Mouse (Mus musculus): ENCODE measurements around the gene Becn1. TPM values are rescaled to one million over a fixed set of nuclear protein-coding genes. Genes with fewer than 3 reads are reported as not detected.

Gene Becn1
- polyA plus RNA-seq, 1 experiment from 2014 or later = 156 TPM

DNA sequence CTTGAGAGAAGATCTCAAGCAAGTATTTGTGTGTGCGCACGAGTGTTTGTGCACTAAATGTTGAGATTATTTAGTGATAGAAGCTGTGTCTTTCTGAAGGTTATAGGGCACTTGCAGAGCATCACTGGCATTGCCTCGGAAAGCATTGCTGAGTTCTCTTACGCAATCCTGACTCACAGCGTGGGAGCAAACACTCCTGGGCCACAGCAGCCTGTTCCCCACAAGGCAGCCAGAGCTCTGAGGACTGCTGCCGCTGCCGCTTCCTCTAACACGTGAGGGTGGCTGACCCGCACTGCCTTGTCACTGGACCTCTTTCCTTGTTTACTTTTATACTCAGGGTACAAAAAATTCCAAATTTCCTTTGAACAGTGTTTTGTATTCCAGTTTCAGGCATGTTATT is 14.8 kb downstream of the Becn1 start:
- no peak overlapping the region for H3K27ac ChIP-seq
- no peak overlapping the region for H3K4me3 ChIP-seq (replicated peaks; ENCODE audit: low read depth, low read length)
- DNase-seq (ENCODE audit: low spot score) (no peak), ATAC-seq (replicated peaks; ENCODE audit: low FRiP score, low read depth) (no peak)
- H3K9me3 ChIP-seq (replicated peaks; ENCODE audit: low read length) = no peaks in the 10 kb centered on the region
- peaks cover 33% of the 10 kb centered on the region; the same call in 1 of the 2 replicates for H3K36me3 ChIP-seq (ENCODE audit: insufficient read depth, low read length)
- H3K27me3 ChIP-seq (ENCODE audit: insufficient read depth, low read length) = no peaks in the 10 kb centered on the region
- 81% methylated on average over 9 of the region's 9 CpGs for WGBS
- H3K9ac ChIP-seq (ENCODE audit: low read depth, low read length) = no peak overlapping the region
- peaks cover 7% of the 10 kb centered on the region; the same call in 1 of the 2 replicates for H3K4me1 ChIP-seq (replicated peaks; ENCODE audit: insufficient read depth, low read length)
- H3K4me2 ChIP-seq (ENCODE audit: low read length) = no peak overlapping the region
- TF ChIP-seq CTCF (IDR thresholded peaks at IDR 0.05; ENCODE audit: low read depth) = no peak

DNA sequence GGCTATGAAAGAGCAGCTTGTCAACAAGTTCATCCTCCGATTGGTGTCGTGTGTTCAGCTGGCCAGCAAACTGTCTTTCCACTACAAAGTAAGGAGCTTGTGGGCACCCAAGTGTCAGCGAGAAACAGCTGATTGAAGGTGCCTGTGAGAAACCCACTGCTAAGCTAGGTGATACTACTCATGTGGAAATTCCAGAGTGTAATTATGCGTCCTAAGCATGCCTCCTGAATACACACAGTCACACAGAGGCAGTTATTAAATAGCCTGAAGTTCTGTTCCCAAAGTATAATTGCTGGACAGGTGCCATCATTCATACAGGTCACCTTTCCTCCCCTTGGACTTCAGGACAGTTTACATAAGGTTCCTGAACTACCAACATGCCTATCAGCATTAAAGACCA is 18.3 kb downstream of the Becn1 start:
- Histone ChIP-seq H3K4me2 (ENCODE audit: low read length) (no peak overlapping the region), H3K36me3 (ENCODE audit: insufficient read depth, low read length) (peaks cover 13% of the 10 kb centered on the region; the same call in 1 of the 2 replicates), H3K27ac (peak overlapping the region; percentile 73), H3K9ac (ENCODE audit: low read depth, low read length) (no peak overlapping the region), H3K27me3 (ENCODE audit: insufficient read depth, low read length) (no peaks in the 10 kb centered on the region), H3K4me3 (replicated peaks; ENCODE audit: low read depth, low read length) (no peak overlapping the region), H3K4me1 (replicated peaks; ENCODE audit: insufficient read depth, low read length) (peaks cover 18% of the 10 kb centered on the region; the same call in 1 of the 2 replicates), H3K9me3 (replicated peaks; ENCODE audit: low read length) (no peaks in the 10 kb centered on the region)
- ATAC-seq (replicated peaks; ENCODE audit: low FRiP score, low read depth) (0 out of 2 replicates have a peak, but pooled peaks have one; percentile 53), DNase-seq (ENCODE audit: low spot score) (no peak)
- WGBS = 42% methylated on average over 4 of the region's 4 CpGs
- TF ChIP-seq CTCF (IDR thresholded peaks at IDR 0.05; ENCODE audit: low read depth) = no peak

DNA sequence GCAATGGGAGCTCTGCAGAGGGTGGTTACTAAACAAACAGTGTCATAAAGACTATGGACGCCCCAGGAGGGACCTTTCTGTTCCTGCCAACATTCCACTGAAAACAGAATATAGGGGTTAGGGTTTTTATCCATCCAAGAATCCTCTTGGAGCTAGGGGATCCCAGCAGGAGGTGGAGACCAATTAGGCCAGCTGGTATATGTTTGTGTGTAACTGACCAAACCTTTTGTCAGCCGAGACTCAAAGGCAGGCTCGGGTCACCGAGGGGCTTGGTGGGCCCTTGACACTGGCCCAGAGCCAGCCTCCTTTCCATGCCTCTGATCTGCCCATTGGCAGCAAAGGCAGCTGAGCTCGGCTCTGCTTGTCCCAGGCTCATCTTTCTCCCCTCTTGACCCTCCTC is 19.2 kb downstream of the Becn1 start:
- Histone ChIP-seq H3K36me3 (ENCODE audit: insufficient read depth, low read length) (peaks cover 11% of the 10 kb centered on the region; the same call in 1 of the 2 replicates), H3K4me1 (replicated peaks; ENCODE audit: insufficient read depth, low read length) (peaks cover 24% of the 10 kb centered on the region; the same call in 1 of the 2 replicates), H3K4me2 (ENCODE audit: low read length) (no peak overlapping the region), H3K9me3 (replicated peaks; ENCODE audit: low read length) (no peaks in the 10 kb centered on the region), H3K4me3 (replicated peaks; ENCODE audit: low read depth, low read length) (no peak overlapping the region), H3K9ac (ENCODE audit: low read depth, low read length) (no peak overlapping the region), H3K27ac (peak overlapping the region; percentile 73), H3K27me3 (ENCODE audit: insufficient read depth, low read length) (no peaks in the 10 kb centered on the region)
- TF ChIP-seq CTCF (IDR thresholded peaks at IDR 0.05; ENCODE audit: low read depth) = no peak
- 20% methylated on average over 5 of the region's 5 CpGs for WGBS
- DNase-seq (ENCODE audit: low spot score) (no peak), ATAC-seq (replicated peaks; ENCODE audit: low FRiP score, low read depth) (no peak)

DNA sequence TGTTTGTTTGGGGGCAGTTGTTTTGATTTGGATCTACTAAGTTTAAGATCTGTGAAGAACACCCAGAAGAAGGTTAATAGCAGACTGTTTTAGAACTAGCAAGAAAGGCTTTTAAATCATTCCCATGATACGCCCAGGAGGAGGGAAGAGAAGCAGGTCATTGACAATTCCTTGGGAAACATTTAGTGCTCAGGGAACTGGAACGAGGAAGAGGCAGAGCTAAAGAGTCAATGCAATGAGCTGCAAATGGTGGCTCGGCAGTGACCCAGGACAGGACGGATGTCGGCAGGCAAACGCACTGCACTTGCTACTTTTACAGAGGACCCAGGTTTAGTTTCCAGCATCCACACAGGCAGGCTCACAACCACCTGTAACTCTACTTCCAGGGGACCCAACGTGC is 21.2 kb downstream of the Becn1 start:
- H3K27me3 ChIP-seq (ENCODE audit: insufficient read depth, low read length) = no peaks in the 10 kb centered on the region
- 0 out of 2 replicates have a peak, but pooled peaks cover 9% of the 10 kb centered on the region for H3K36me3 ChIP-seq (ENCODE audit: insufficient read depth, low read length)
- 21% methylated on average over 7 of the region's 7 CpGs for WGBS
- peaks cover 44% of the 10 kb centered on the region for H3K4me1 ChIP-seq (replicated peaks; ENCODE audit: insufficient read depth, low read length)
- peak overlapping the region; percentile 31; the same call in 1 of the 2 replicates for H3K27ac ChIP-seq
- no peak overlapping the region for H3K4me2 ChIP-seq (ENCODE audit: low read length)
- no peak for DNase-seq (ENCODE audit: low spot score)
- H3K4me3 ChIP-seq (replicated peaks; ENCODE audit: low read depth, low read length) = no peak overlapping the region
- no peak for TF ChIP-seq CTCF (IDR thresholded peaks at IDR 0.05; ENCODE audit: low read depth)
- no peak for ATAC-seq (replicated peaks; ENCODE audit: low FRiP score, low read depth)
- H3K9ac ChIP-seq (ENCODE audit: low read depth, low read length) = peak overlapping the region; percentile 27; the same call in 1 of the 2 replicates
- H3K9me3 ChIP-seq (replicated peaks; ENCODE audit: low read length) = no peaks in the 10 kb centered on the region

DNA sequence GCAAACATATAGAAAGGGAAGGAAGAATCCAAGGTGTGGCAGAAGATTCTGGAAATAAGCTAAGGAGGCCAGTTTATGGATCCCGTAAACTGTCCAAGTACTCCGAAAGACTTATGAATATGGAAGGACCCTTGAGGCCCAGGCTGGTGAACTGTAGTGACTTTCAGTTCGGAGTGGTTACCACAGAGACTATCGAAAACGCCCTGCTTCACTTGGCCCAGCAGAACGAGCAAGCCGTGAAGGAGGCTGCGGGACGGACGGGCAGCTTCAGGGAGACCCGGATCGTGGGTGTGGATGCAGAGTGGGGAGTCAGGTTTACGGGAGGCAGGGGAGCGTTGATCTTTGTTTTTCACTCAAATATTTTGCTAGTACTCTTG is 22.9 kb downstream of the Becn1 start:
- TF ChIP-seq CTCF (IDR thresholded peaks at IDR 0.05; ENCODE audit: low read depth) = no peak
- peak overlapping the region; percentile 82 for H3K4me2 ChIP-seq (ENCODE audit: low read length)
- H3K27me3 ChIP-seq (ENCODE audit: insufficient read depth, low read length) = no peaks in the 10 kb centered on the region
- H3K4me3 ChIP-seq (replicated peaks; ENCODE audit: low read depth, low read length) = peak overlapping the region; percentile 59; the same call in 1 of the 2 replicates
- ATAC-seq (replicated peaks; ENCODE audit: low FRiP score, low read depth) = no peak
- 43% methylated on average over 14 of the region's 14 CpGs for WGBS
- no peak for DNase-seq (ENCODE audit: low spot score)
- H3K9ac ChIP-seq (ENCODE audit: low read depth, low read length) = no peak overlapping the region
- H3K36me3 ChIP-seq (ENCODE audit: insufficient read depth, low read length) = 0 out of 2 replicates have a peak, but pooled peaks cover 9% of the 10 kb centered on the region
- H3K27ac ChIP-seq = peak overlapping the region; percentile 54; the same call in 1 of the 2 replicates
- no peaks in the 10 kb centered on the region for H3K9me3 ChIP-seq (replicated peaks; ENCODE audit: low read length)
- peaks cover 44% of the 10 kb centered on the region for H3K4me1 ChIP-seq (replicated peaks; ENCODE audit: insufficient read depth, low read length)

DNA sequence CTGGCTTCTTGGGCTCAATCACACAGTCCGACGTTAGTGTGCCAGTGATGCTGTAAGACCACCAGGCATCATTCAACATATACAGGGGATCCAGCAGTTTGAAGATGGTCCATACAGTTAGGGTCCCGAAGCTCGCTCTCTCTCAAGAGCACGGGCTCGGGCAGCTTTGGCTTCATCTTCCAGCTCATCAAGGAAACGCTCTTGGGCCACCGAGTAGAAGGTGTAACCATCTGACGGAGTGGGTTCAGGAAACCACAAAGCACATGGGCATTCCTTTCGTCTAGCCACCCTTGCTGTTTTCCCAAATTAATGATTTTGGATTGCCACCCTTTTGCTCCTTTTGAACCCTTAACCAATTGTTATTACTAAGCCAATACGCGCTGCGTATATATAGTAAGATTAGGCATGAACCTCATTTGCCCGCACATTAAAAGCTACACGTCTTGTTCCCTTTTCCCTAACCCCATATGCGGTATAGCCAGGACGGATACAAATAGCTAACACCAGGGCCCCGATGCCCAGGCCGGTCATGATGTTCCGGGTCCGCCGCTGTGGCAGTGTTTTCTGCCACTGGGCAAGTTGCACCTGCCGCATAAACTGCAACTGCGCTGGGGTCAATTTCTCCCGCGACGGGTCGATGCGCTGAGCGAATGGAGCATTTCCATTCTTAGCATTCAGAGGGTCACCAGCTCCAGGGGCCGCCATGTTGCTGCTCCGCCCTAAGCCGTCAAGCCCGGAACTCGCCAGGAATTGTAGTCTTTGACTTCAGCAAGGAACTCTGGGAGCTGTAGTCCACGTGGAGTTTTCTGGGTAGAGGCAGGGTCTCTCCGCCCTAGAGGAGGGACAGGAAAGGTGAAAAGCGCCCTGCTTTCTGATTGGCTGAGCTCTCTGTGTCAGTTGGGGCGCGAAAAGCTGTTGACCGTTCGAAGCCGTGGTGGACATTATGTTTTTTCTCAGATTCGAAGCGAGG is 23.6 kb downstream of the Becn1 start, which contains the start of the genes Cntd1 and Coa3:
TSS of gene Cntd1 (plus strand) at position 790 of the 970 bp plus-strand sequence.
TSS of gene Coa3 (minus strand) at position 892 of the 970 bp plus-strand sequence.
- peak; percentile 34; the same call in 1 of the 2 replicates for TF ChIP-seq CTCF (IDR thresholded peaks at IDR 0.05; ENCODE audit: low read depth)
- WGBS = 7% methylated on average over 45 of the region's 45 CpGs
- no peaks in the 10 kb centered on the region for H3K27me3 ChIP-seq (ENCODE audit: insufficient read depth, low read length)

More for the DNA sequence above, 23.6 kb downstream of the Becn1 start, which contains the start of the genes Cntd1 and Coa3:
- peak within 1 kb of the TSS; percentile 59 for H3K4me3 ChIP-seq (replicated peaks; ENCODE audit: low read depth, low read length)
- ATAC-seq (replicated peaks; ENCODE audit: low FRiP score, low read depth) (peak; percentile 84), DNase-seq (ENCODE audit: low spot score) (peak; percentile 98)
- peak within 1 kb of the TSS; percentile 89 for H3K27ac ChIP-seq
- H3K36me3 ChIP-seq (ENCODE audit: insufficient read depth, low read length) = 0 out of 2 replicates have a peak, but pooled peaks cover 9% of the 10 kb centered on the region
- H3K9ac ChIP-seq (ENCODE audit: low read depth, low read length) = peak within 1 kb of the TSS; percentile 75
- H3K9me3 ChIP-seq (replicated peaks; ENCODE audit: low read length) = no peaks in the 10 kb centered on the region
- peak within 1 kb of the TSS; percentile 82 for H3K4me2 ChIP-seq (ENCODE audit: low read length)
- peaks cover 44% of the 10 kb centered on the region for H3K4me1 ChIP-seq (replicated peaks; ENCODE audit: insufficient read depth, low read length)
